Mouse (Mus musculus) ES-E14 (cell line): ENCODE measurements around the gene Slc4a3.

ENCODE experiments used
- CHD2 ChIP-seq: IDR thresholded peaks from 2 replicates; pipeline ENCODE4 v1.6.1; 2014; ENCODE audit warnings: mild to moderate bottlenecking, low read depth, low read length, inconsistent platforms
- ZC3H11A ChIP-seq: IDR thresholded peaks from 2 replicates; pipeline ENCODE4 v1.6.1; 2012; ENCODE audit warnings: low read depth, mild to moderate bottlenecking, inconsistent platforms, low read length, borderline replicate concordance

DNA sequence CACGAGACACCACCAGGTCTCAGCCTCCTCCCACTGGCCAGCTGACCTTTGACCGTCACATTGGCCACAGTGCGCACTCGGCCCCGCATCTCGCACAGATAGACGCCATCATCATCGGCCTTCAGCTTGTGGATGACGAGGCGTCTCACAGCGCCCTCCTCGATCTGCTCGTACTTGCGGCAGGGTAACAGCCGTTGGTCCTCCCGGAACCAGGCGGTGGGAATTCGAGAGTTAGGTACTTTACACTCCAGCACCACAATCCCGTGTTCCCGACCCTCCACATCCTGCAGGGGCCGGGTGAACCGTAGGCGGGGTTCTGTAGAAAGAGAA lies 42.5 kb upstream of the Slc4a3 start:
- TF ChIP-seq CHD2 (no peak), ZC3H11A (no peak)
